Mouse (Mus musculus): ENCODE measurements around the gene Nrp1.
A peak's percentile ranks its signal among the peaks of the same experiment; 100 is the strongest.

Nrp1 gene

GRCm38 (mm10) chr8:128464056-128464623 lies 105.7 kb downstream of the Nrp1 start:
- DNase-seq (ENCODE audit: low read depth, low spot score): no peak

GRCm38 (mm10) chr8:128465553-128465952 lies 107.1 kb downstream of the Nrp1 start:
- no peak for DNase-seq (ENCODE audit: low read depth, low spot score)

GRCm38 (mm10) chr8:128466681-128467430 lies 108.5 kb downstream of the Nrp1 start:
- no peak for DNase-seq (ENCODE audit: low read depth, low spot score)

GRCm38 (mm10) chr8:128470097-128470496 lies 111.7 kb downstream of the Nrp1 start:
- no peak for DNase-seq (ENCODE audit: low read depth, low spot score)

- DNase-seq (ENCODE audit: low read depth, low spot score): no peak
Measured at GRCm38 (mm10) chr8:128471186-128471585, 112.8 kb downstream of the Nrp1 start.

- no peak for DNase-seq (ENCODE audit: low read depth, low spot score)
Measured at GRCm38 (mm10) chr8:128472871-128473270, 114.5 kb downstream of the Nrp1 start.

GRCm38 (mm10) chr8:128473456-128474239 lies 115.2 kb downstream of the Nrp1 start:
- DNase-seq (ENCODE audit: low read depth, low spot score): no peak

- DNase-seq (ENCODE audit: low read depth, low spot score): no peak
Measured at GRCm38 (mm10) chr8:128474614-128475013, 116.2 kb downstream of the Nrp1 start.

- DNase-seq (ENCODE audit: low read depth, low spot score): no peak
Measured at GRCm38 (mm10) chr8:128476206-128476605, 117.8 kb downstream of the Nrp1 start.

- no peak for DNase-seq (ENCODE audit: low read depth, low spot score)
Measured at GRCm38 (mm10) chr8:128478017-128478416, 119.6 kb downstream of the Nrp1 start.

GRCm38 (mm10) chr8:128479309-128480013 lies 121.1 kb downstream of the Nrp1 start:
- DNase-seq (ENCODE audit: low read depth, low spot score): no peak

- no peak for DNase-seq (ENCODE audit: low read depth, low spot score)
Measured at GRCm38 (mm10) chr8:128480896-128481665, 122.7 kb downstream of the Nrp1 start.

GRCm38 (mm10) chr8:128483344-128483743 lies 124.9 kb downstream of the Nrp1 start:
- DNase-seq (ENCODE audit: low read depth, low spot score): no peak

GRCm38 (mm10) chr8:128484720-128485124 lies 126.3 kb downstream of the Nrp1 start:
- DNase-seq (ENCODE audit: low read depth, low spot score): no peak

GRCm38 (mm10) chr8:128486043-128486442 lies 127.6 kb downstream of the Nrp1 start:
- DNase-seq (ENCODE audit: low read depth, low spot score): no peak

GRCm38 (mm10) chr8:128487966-128488931 lies 129.8 kb downstream of the Nrp1 start:
- no peak for DNase-seq (ENCODE audit: low read depth, low spot score)

- no peak for DNase-seq (ENCODE audit: low read depth, low spot score)
Measured at GRCm38 (mm10) chr8:128489351-128489750, 130.9 kb downstream of the Nrp1 start.

GRCm38 (mm10) chr8:128491126-128492067 lies 133.0 kb downstream of the Nrp1 start:
- DNase-seq (ENCODE audit: low read depth, low spot score): peak; percentile 38

- no peak for DNase-seq (ENCODE audit: low read depth, low spot score)
Measured at GRCm38 (mm10) chr8:128493801-128494200, 135.4 kb downstream of the Nrp1 start.
